Mouse (Mus musculus): ENCODE measurements around the gene Cdkn1c. TPM values are rescaled to one million over a fixed set of nuclear protein-coding genes. Genes with fewer than 3 reads are reported as not detected.

Gene Cdkn1c
- polyA plus RNA-seq, 1 experiment from 2014 or later, result 285 TPM

DNA sequence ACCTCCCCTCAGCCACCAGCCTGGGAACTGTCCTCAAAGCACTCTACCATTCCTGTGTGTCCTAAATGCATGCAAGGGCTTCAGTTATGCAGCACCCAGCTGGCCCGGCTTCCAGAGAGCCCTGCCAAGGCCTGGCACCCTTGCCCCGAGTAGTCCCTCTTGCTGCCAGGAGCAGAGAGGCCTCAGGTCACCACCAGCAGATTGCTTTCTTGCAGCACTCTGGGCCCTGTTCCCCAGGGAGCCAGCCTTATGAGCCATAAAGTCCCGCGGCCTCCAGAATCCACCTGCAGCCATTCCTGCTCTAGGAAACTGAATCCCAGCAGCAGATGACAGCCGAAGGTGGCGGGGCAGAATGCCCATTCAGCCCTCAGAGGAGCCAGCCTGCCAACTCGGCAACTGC is 27.5 kb downstream of the Cdkn1c start:
- Histone ChIP-seq H3K27me3 (ENCODE audit: control insufficient read depth, insufficient read depth, low read length) (no peaks in the 10 kb centered on the region), H3K4me3 (ENCODE audit: low read length) (no peak overlapping the region), H3K9me3 (replicated peaks; ENCODE audit: control insufficient read depth, low read length) (no peaks in the 10 kb centered on the region), H3K36me3 (ENCODE audit: control insufficient read depth, insufficient read depth) (no peaks in the 10 kb centered on the region), H3K27ac (ENCODE audit: low read length) (no peak overlapping the region), H3K4me1 (ENCODE audit: control insufficient read depth, insufficient read depth, low read length) (peaks cover 4% of the 10 kb centered on the region; the same call in 1 of the 2 replicates), H3K4me2 (ENCODE audit: low read depth, low read length) (no peak overlapping the region), H3K9ac (ENCODE audit: low read length) (no peak overlapping the region)
- ATAC-seq (replicated peaks; ENCODE audit: extremely low read depth, insufficient read depth, low FRiP score), result no peak
- WGBS, result 75% methylated on average over 7 of the region's 7 CpGs

DNA sequence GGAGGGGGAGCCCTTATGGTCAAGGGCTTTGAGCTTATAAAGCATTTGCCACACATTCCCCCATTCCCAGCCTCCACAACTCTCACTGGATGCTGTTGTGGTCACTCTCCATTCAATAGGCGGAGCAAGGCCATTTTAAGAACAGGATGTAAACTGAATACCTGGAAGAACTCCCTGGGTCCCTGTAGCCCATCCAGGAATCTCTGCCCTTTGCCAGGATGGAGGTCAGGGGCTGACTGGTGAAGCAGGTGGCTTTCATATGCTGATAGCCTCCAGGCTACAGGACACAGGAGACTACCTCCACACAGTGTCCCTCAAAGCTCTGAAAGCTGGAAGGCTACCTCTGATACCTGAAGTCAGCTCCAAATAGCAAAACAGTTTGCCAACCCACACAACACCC is 28.2 kb downstream of the Cdkn1c start:
- H3K27ac ChIP-seq (ENCODE audit: low read length), result no peak overlapping the region
- H3K36me3 ChIP-seq (ENCODE audit: control insufficient read depth, insufficient read depth), result no peaks in the 10 kb centered on the region
- no peak overlapping the region for H3K9ac ChIP-seq (ENCODE audit: low read length)
- no peak overlapping the region for H3K4me3 ChIP-seq (ENCODE audit: low read length)
- no peaks in the 10 kb centered on the region for H3K9me3 ChIP-seq (replicated peaks; ENCODE audit: control insufficient read depth, low read length)
- 80% methylated on average over 1 of the region's 1 CpGs for WGBS
- peaks cover 3% of the 10 kb centered on the region; the same call in 1 of the 2 replicates for H3K4me1 ChIP-seq (ENCODE audit: control insufficient read depth, insufficient read depth, low read length)
- no peaks in the 10 kb centered on the region for H3K27me3 ChIP-seq (ENCODE audit: control insufficient read depth, insufficient read depth, low read length)
- ATAC-seq (replicated peaks; ENCODE audit: extremely low read depth, insufficient read depth, low FRiP score), result no peak
- H3K4me2 ChIP-seq (ENCODE audit: low read depth, low read length), result no peak overlapping the region

DNA sequence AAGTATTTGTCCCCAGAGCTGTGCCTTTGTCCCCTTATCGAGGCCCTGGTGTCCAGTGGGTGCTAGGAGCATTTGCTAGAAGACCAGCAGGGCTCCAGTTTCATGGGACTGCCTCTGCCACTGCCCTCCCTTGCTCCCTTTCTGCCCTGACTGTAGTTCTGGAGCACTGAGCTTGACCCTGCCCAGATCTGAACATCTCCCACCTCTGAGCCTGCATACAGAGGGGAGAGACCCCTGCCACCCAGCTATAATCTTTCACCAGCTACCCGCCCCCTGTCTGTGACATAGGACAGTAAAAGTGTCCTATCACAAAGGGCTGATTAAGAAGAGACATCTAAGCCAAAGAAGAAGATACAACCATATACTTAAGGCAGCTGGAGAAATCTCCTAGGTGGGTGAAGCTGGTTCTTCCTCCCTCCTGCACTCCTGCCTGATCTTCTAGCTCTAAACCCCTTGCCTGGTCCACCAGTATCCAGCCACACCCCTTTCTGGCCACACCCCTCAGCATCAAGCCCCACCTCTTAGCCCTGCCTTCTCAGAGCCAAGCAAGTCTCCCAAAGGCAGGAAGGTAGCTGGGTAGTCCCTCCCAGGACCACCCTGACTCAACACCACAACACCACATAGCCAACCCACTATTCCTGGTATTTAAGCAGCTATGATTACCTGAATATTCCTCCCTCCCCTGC is 31.9 kb downstream of the Cdkn1c start:
- no peak overlapping the region for H3K9ac ChIP-seq (ENCODE audit: low read length)
- H3K36me3 ChIP-seq (ENCODE audit: control insufficient read depth, insufficient read depth), result no peaks in the 10 kb centered on the region
- H3K9me3 ChIP-seq (replicated peaks; ENCODE audit: control insufficient read depth, low read length), result no peaks in the 10 kb centered on the region
- no peak overlapping the region for H3K4me2 ChIP-seq (ENCODE audit: low read depth, low read length)
- H3K4me1 ChIP-seq (ENCODE audit: control insufficient read depth, insufficient read depth, low read length), result peaks cover 3% of the 10 kb centered on the region; the same call in 1 of the 2 replicates
- 56% methylated on average over 2 of the region's 2 CpGs for WGBS
- no peak overlapping the region for H3K4me3 ChIP-seq (ENCODE audit: low read length)
- H3K27me3 ChIP-seq (ENCODE audit: control insufficient read depth, insufficient read depth, low read length), result no peaks in the 10 kb centered on the region
- no peak overlapping the region for H3K27ac ChIP-seq (ENCODE audit: low read length)
- no peak for ATAC-seq (replicated peaks; ENCODE audit: extremely low read depth, insufficient read depth, low FRiP score)

DNA sequence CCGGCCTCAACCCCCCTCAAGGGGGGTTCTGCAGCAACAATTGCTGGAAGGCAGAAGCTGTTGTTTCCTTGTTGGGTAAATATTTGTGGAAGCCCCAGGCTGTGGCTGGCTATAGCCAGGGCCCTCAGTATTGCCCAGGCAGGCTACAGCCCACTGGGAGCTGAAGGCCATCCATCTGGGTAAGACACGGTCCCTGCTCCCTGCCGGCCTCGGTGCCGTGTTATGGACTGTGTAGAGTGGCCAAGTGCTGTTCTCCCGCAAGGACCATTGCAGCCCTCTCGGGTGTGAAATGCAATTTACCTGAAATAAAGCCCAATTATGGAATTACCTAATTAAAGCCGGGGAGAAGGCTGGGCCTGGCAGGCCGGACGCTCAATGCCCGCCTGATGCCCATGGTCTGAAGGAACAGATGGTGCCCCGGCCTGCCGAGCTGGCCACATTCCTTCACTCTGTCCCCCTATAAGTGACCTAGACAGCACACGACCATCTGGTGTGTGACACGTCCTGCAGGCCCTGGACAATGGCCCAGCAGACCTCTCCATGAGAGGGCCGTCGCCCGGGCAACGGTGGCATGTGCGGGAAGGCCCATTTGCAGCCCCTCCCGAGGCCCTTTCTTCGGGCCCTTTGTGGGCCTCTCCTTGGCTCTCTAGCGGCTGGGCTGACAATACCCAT is 32.6 kb downstream of the Cdkn1c start:
- WGBS, result 71% methylated on average over 23 of the region's 23 CpGs
- no peaks in the 10 kb centered on the region for H3K36me3 ChIP-seq (ENCODE audit: control insufficient read depth, insufficient read depth)
- H3K9ac ChIP-seq (ENCODE audit: low read length), result no peak overlapping the region
- H3K9me3 ChIP-seq (replicated peaks; ENCODE audit: control insufficient read depth, low read length), result no peaks in the 10 kb centered on the region
- no peak overlapping the region for H3K4me2 ChIP-seq (ENCODE audit: low read depth, low read length)
- no peak overlapping the region for H3K4me3 ChIP-seq (ENCODE audit: low read length)
- no peak overlapping the region for H3K27ac ChIP-seq (ENCODE audit: low read length)
- no peaks in the 10 kb centered on the region for H3K27me3 ChIP-seq (ENCODE audit: control insufficient read depth, insufficient read depth, low read length)
- ATAC-seq (replicated peaks; ENCODE audit: extremely low read depth, insufficient read depth, low FRiP score), result no peak; the same call in 1 of the 2 replicates
- H3K4me1 ChIP-seq (ENCODE audit: control insufficient read depth, insufficient read depth, low read length), result peaks cover 3% of the 10 kb centered on the region; the same call in 1 of the 2 replicates

DNA sequence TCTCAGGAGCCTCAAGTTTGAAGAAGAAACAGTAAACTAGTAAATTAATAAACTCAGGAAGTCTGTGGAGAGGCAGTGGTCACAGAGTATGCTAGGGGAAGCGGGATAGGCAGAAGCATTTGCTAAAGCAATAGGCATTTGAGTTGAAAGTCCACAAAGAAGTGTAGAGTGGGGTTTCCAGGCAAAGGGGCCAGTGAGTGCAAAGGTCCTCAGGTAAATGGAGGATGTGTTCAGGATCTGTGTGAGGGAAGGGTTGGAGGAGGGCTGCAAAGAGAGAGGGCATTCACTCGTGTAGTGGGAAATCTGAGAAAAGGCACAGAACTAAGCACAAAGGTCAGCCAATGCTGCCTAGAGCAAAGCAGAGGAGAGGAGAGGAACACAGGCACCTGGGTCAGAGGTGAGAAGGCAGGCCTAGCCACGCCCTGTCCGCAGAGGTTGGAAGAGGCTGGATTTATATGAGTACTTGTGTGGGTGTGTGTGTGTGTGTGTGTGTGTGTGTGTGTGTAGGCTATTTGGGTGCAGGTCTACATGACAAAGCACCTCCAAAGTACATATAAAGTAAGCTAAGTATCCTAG is 41.2 kb downstream of the Cdkn1c start:
- ATAC-seq (replicated peaks; ENCODE audit: extremely low read depth, insufficient read depth, low FRiP score), result no peak
- 84% methylated on average over 4 of the region's 4 CpGs for whole genome bisulfite sequencing
- H3K4me1 ChIP-seq (ENCODE audit: control insufficient read depth, insufficient read depth, low read length), result peaks cover 5% of the 10 kb centered on the region; the same call in 1 of the 2 replicates

DNA sequence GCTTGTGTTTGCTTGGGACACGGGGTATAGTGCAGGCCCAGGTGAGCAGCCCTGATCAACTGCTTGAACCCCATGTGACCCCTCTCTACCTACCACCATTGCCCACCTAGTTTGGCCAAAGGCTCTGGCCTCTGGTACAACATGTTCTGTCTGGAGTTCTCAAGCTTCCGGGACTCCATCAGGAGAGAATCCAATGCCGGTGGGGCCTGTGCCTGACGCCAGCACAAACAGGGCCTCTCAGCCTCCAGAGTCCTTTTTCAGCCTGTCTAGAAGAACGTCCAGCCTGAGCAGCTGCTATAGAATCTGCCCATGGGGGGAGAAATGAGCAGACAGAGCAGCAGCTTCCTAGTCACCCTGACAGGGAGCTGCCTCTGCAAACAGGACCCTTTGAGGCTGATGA is 43.0 kb downstream of the Cdkn1c start:
- Histone ChIP-seq H3K36me3 (ENCODE audit: control insufficient read depth, insufficient read depth) (no peaks in the 10 kb centered on the region), H3K27ac (ENCODE audit: low read length) (no peak overlapping the region), H3K27me3 (ENCODE audit: control insufficient read depth, insufficient read depth, low read length) (no peaks in the 10 kb centered on the region), H3K9ac (ENCODE audit: low read length) (no peak overlapping the region), H3K4me1 (ENCODE audit: control insufficient read depth, insufficient read depth, low read length) (peaks cover 7% of the 10 kb centered on the region; the same call in 1 of the 2 replicates), H3K9me3 (replicated peaks; ENCODE audit: control insufficient read depth, low read length) (no peaks in the 10 kb centered on the region), H3K4me3 (ENCODE audit: low read length) (no peak overlapping the region), H3K4me2 (ENCODE audit: low read depth, low read length) (no peak overlapping the region)
- WGBS, result 59% methylated on average over 5 of the region's 5 CpGs
- no peak for ATAC-seq (replicated peaks; ENCODE audit: extremely low read depth, insufficient read depth, low FRiP score)

More for the DNA sequence above, 41.2 kb downstream of the Cdkn1c start:
- H3K4me3 ChIP-seq (ENCODE audit: low read length), result no peak overlapping the region
- H3K4me2 ChIP-seq (ENCODE audit: low read depth, low read length), result no peak overlapping the region
- H3K27me3 ChIP-seq (ENCODE audit: control insufficient read depth, insufficient read depth, low read length), result no peaks in the 10 kb centered on the region
- no peak overlapping the region for H3K27ac ChIP-seq (ENCODE audit: low read length)
- no peaks in the 10 kb centered on the region for H3K9me3 ChIP-seq (replicated peaks; ENCODE audit: control insufficient read depth, low read length)
- no peak overlapping the region for H3K9ac ChIP-seq (ENCODE audit: low read length)
- no peaks in the 10 kb centered on the region for H3K36me3 ChIP-seq (ENCODE audit: control insufficient read depth, insufficient read depth)

DNA sequence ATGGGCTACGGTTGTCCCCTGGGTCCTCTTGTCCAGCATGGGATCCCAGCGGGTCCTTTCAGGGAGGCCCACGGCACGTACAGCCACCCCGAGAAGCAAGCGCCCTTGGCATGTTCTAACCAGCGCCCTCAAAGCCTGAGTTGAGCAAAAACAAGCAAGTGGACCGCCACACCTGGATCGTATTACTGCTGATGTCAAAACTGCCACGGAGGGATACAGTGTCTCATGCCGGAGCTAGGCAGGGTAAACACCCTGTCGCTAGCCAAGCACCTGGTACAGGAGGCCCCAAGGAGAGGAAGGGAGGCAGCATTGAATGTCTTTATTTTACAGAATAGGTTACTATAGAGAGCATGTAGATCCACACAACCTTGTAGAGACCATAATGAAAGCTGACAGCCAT is 44.4 kb downstream of the Cdkn1c start:
- H3K9me3 ChIP-seq (replicated peaks; ENCODE audit: control insufficient read depth, low read length), result no peaks in the 10 kb centered on the region
- 82% methylated on average over 12 of the region's 12 CpGs for WGBS
- H3K27me3 ChIP-seq (ENCODE audit: control insufficient read depth, insufficient read depth, low read length), result no peaks in the 10 kb centered on the region
- no peak overlapping the region for H3K4me2 ChIP-seq (ENCODE audit: low read depth, low read length)
- ATAC-seq (replicated peaks; ENCODE audit: extremely low read depth, insufficient read depth, low FRiP score), result no peak
- no peak overlapping the region for H3K27ac ChIP-seq (ENCODE audit: low read length)
- no peak overlapping the region for H3K4me3 ChIP-seq (ENCODE audit: low read length)
- H3K9ac ChIP-seq (ENCODE audit: low read length), result no peak overlapping the region
- H3K36me3 ChIP-seq (ENCODE audit: control insufficient read depth, insufficient read depth), result no peaks in the 10 kb centered on the region
- H3K4me1 ChIP-seq (ENCODE audit: control insufficient read depth, insufficient read depth, low read length), result peaks cover 7% of the 10 kb centered on the region; the same call in 1 of the 2 replicates

DNA sequence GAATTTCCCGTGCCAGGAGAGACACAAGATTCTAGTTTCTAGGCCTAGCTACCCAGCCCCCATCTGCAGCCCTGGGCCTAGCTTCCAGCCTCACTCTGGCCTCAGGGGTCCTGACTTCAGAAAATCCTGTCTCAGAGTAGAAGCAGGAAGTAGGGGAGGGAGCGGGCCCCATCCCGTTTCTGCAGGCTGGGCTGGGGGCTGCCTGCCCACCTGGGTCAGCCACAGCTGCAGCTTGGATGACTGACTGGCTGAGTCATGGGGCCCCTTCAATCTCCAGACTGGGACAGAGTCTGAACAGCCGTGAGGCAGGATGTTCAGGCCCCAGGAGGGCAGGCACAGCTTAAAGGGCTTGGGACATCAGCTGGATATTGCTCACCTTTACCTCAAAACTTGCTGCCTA is 45.8 kb downstream of the Cdkn1c start:
- H3K27ac ChIP-seq (ENCODE audit: low read length), result no peak overlapping the region
- H3K4me1 ChIP-seq (ENCODE audit: control insufficient read depth, insufficient read depth, low read length), result peaks cover 7% of the 10 kb centered on the region; the same call in 1 of the 2 replicates
- no peaks in the 10 kb centered on the region for H3K27me3 ChIP-seq (ENCODE audit: control insufficient read depth, insufficient read depth, low read length)
- no peak overlapping the region for H3K4me3 ChIP-seq (ENCODE audit: low read length)
- 46% methylated on average over 4 of the region's 4 CpGs for WGBS
- no peaks in the 10 kb centered on the region for H3K9me3 ChIP-seq (replicated peaks; ENCODE audit: control insufficient read depth, low read length)
- H3K36me3 ChIP-seq (ENCODE audit: control insufficient read depth, insufficient read depth), result no peaks in the 10 kb centered on the region; the same call in 1 of the 2 replicates
- ATAC-seq (replicated peaks; ENCODE audit: extremely low read depth, insufficient read depth, low FRiP score), result no peak; the same call in 1 of the 2 replicates
- H3K9ac ChIP-seq (ENCODE audit: low read length), result no peak overlapping the region
- H3K4me2 ChIP-seq (ENCODE audit: low read depth, low read length), result no peak overlapping the region

DNA sequence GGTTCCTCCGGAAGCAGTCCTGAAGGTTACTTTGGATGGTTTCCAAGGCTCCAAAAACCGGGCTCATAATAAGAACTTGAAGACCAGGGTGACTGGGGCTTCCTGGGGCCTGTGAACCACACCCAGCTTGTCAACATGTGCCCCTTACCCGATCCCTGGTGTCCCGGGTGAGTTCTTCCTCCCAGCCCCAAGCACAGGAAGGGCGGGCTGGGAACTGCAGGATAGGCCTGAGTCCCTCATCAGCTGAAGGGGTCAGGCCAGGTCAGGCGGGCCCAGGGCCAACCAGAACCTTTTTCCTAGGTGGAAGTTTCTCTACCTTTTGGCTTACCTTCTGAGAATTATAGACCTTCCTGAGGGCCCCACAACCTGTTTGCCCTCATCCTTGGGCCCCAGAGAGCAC is 48.2 kb downstream of the Cdkn1c start:
- H3K4me1 ChIP-seq (ENCODE audit: control insufficient read depth, insufficient read depth, low read length), result peaks cover 14% of the 10 kb centered on the region
- 70% methylated on average over 6 of the region's 6 CpGs for WGBS
- no peak overlapping the region for H3K4me3 ChIP-seq (ENCODE audit: low read length)
- no peaks in the 10 kb centered on the region for H3K9me3 ChIP-seq (replicated peaks; ENCODE audit: control insufficient read depth, low read length)
- no peak overlapping the region for H3K9ac ChIP-seq (ENCODE audit: low read length)
- no peak overlapping the region for H3K4me2 ChIP-seq (ENCODE audit: low read depth, low read length)
- H3K27ac ChIP-seq (ENCODE audit: low read length), result no peak overlapping the region
- no peak for ATAC-seq (replicated peaks; ENCODE audit: extremely low read depth, insufficient read depth, low FRiP score)
- no peaks in the 10 kb centered on the region for H3K27me3 ChIP-seq (ENCODE audit: control insufficient read depth, insufficient read depth, low read length)
- H3K36me3 ChIP-seq (ENCODE audit: control insufficient read depth, insufficient read depth), result no peaks in the 10 kb centered on the region; the same call in 1 of the 2 replicates

All from heart, embryonic 16.5 days (tissue).